Mouse (Mus musculus) v-Abl transformed pro-B cells (cell line): ENCODE measurements at regions not wholly inside any gene's neighbourhood (a gene's known extent, or its start where the extent isn't known, plus 50 kb on each side); places are given as distances from the start of the nearest gene placed in this dataset.

Source experiments
- in situ Hi-C, 2 experiments: fragments of 400-800 bp; cut with MboI; formaldehyde crosslinking; loops; one replicate each; pipeline ENCODE4 v1.15.1; 2025; ENCODE audit not compliant: unreplicated experiment in 2 of 2

DNA sequence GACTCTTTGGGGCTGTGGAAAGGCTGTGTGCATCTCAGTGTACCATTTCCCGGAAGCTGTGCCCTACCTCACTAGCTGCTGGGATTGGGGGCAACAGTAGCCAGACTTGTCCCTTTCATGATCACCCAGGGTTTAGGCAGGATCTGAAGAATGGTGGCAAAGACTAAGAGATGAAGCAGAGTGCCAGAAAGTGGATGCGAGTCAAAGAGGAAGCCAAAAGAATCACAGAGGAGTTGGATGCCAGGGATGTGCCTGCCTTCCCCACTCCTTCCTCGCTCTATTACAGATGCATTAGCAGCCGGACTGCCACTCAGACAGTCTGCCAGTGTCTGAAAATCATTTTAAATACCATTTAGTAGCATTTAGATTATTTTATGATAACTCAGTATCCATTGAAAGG is 271.5 kb upstream of the Slc24a2 start:
- in situ Hi-C loops: no loop called here

DNA sequence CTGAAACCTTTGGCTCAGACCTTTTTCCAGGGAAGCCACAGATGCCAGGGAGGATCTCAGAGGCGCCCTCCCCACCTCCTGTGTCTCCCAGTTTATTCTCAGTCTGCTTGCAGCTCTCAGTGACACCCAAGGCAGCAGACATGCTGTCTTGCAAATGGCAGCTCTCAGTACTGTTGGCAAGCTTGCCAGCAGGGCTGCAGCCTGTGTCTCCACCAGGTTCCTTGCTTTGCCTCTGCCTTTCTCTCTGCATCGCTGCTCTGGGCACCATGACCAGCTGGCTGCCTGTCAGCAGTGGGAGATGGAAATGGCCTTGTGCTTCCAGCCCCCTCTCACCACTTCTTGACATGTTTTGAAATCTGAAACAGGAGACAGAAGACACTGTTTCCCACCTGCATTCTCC is 270.2 kb upstream of the Slc24a2 start:
- in situ Hi-C loops: no loop called here

DNA sequence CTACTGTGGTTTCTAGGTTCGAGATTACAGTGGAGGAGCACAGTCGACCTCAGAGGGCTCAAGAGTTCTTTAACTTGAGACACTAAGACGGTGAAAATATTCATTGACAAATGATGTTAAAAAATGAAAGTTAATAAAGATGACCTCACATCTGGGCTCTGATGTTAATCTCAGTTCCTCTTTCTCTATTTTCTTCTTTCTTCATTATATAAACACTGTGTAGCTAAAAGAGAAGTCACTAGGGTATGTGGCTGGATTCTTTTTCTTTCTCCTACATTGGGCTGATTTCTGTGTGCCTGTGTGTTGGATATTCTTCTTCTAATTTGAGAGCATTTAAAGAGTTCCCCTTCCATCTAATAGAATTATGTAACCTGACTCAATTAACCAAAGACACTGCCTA is 257.5 kb upstream of the Slc24a2 start:
- in situ Hi-C loops: no loop called here

DNA sequence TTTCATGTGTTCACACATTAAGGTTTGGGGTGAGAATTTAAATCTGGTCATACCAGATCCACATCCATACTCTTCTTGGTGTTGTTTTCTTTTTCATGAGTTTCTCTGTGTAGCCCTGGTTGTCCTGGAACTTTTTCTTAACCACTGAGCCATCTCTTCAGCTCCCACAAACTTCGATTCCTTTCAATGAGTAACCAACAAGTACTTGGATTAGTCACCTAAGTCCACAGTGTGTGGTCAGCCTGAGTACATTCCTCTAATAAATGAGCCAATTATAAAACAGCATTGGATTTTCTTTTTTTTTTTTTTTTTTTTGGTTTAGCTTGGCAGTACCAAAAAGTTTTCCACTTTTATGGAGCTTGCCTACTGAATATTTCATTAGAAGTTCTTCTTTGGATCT is 245.3 kb upstream of the Slc24a2 start:
- in situ Hi-C loops: no loop called here

DNA sequence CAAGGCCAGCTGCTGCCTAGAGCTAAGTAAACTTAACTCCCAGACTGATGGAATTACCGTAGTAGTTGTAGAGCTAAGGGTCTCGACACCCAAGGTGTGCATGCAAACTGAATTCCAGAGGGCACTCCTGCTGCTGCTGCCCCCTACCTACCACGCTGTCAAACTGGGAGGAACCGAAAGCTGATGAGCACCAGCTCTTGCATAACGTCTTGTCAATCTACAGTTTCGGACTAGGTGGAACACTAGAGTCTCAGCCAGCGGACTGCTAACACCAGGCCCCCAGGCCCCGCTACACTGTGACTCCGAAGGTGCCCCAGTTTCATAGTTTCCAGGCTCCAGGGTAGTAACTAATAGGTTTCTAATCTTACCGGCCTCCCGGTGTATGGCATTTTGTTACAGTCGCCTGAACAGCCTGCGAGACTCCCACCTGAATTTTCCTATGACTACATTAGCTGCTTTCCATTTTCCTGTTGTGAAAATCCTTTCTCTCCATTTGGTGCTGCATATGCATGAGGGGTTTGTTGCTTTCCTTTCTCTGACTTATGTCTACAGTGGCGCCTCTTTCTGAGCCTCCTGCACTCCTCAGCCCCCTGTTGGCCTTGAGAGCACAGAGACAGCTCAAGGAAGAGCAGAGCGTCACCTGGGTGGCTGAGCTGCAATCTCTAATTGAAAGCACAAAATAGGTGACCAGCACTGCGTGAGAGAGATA is 243.2 kb upstream of the Slc24a2 start:
- in situ Hi-C loops: loop anchor here in 1 of 2 experiments (25.0 kb wide), 1 partner anchor 564 kb away; the partner anchor contains the start of gene Mllt3

DNA sequence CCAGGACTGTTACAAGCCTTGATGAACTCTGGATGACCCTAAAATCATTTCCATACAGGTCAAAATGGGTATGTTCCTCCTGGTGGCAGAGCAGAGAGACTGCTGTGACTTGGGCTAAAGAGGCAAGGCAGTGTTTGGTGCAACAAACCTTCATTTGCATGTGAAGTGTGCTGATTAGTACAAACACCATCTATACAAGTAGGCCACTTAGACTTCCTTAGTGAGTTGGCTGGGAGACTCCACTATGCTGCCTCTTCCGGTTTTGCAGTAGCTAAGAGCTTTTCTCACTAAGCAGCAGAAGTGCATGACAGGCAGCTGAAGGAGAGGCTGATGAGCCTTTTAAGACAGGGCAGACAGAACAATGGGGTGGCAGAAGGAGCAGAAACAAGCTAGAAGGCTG is 242.5 kb upstream of the Slc24a2 start:
- in situ Hi-C loops: loop anchor here in 1 of 2 experiments (25.0 kb wide), 1 partner anchor 565 kb away; the partner anchor contains the start of gene Mllt3

DNA sequence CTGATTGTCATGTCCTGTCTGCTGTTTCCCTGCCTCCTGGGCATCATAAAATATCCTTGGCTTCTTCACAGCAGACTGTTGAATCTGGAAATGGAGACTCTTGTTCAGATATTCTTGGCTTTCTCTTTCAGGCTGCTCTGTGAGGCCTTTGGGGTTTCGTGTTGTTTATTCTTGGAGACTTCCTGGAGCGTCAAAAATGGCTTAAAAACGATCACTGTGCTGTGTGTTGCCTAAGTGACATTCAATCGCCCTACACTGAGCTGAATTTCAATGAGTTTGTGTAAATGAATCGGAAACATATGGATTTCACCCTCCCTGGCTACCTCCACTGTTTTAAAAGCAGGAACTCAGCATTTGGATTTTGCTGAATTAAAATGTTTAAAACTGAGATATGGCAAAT is 241.1 kb upstream of the Slc24a2 start:
- in situ Hi-C loops: loop anchor here in 1 of 2 experiments (25.0 kb wide), 1 partner anchor 566 kb away; the partner anchor contains the start of gene Mllt3

DNA sequence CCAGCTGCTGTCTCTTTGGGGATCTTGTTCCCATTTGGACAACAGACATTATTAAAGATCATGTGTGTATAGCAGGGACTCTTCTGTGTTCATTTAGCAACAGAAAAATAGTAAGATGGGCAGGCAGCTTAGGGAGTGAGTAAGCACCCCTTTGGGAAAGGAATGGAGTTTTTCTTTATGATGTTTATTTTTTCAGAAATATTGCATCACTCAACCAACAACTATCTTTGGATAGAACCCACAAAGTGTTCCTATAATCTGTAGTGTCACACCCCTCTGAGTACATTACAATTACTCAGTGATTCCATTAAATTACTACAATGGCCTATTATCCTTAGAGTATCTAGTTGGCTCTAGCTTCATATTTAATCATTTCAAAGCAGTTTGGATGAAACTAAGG is 237.3 kb upstream of the Slc24a2 start:
- in situ Hi-C loops: loop anchor here in 1 of 2 experiments (25.0 kb wide), 1 partner anchor 570 kb away; the partner anchor contains the start of gene Mllt3

DNA sequence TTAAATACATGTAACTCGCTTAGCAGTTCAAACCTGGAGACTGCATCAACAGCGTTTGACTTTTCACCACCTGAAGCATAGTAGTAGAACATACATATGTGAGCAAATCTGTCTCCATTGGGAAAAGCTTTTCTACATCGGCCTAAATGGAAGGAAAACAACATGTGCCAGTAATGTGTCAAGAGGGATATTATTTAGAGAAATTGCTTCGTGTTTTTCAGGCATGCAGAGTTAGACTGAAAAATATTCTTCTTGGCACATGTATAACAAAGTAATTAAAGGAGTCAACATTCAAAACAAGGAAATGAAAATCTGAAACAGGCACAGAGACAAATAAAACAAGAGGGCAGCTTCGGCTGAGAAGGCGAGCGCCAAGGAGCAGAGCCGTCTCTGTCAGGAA is 236.7 kb upstream of the Slc24a2 start:
- in situ Hi-C loops: loop anchor here in 1 of 2 experiments (25.0 kb wide), 1 partner anchor 570 kb away; the partner anchor contains the start of gene Mllt3

DNA sequence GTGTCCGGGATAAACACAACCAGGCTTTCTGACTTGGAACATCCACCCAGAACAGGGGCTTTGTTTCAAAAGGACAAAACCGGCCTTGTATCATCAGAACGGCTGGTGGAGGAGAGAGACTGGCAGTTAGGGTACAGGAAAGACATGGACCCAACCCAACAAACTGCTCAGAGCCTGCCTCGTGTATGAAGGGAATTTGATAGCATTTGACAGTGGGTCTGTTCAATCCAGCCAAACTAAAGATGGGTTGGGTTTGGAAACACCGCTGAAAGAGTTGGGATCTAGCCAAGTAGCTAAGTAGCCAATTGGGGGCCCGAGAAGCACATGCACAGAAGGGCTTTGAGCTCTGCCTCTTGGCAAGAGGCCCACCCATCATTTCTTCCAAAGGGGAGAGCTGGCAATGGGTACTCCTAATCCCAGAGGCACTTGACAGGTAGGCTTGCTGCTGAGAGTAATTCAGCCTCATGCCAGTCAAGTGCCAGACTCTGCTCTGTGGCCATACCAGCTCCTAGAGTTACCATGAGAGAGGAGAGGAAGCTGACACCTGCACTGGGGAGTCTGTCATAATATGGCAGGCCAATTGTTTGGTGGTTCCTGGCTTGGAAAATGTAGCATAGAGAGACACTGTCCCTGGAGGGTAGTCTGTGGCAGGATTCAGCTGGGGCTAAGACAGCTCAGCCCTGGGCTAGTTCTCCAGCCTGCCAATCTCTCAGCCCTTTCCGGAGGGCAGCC is 231.1 kb upstream of the Slc24a2 start:
- in situ Hi-C loops: loop anchor here in 1 of 2 experiments (25.0 kb wide), 1 partner anchor 576 kb away; the partner anchor contains the start of gene Mllt3

DNA sequence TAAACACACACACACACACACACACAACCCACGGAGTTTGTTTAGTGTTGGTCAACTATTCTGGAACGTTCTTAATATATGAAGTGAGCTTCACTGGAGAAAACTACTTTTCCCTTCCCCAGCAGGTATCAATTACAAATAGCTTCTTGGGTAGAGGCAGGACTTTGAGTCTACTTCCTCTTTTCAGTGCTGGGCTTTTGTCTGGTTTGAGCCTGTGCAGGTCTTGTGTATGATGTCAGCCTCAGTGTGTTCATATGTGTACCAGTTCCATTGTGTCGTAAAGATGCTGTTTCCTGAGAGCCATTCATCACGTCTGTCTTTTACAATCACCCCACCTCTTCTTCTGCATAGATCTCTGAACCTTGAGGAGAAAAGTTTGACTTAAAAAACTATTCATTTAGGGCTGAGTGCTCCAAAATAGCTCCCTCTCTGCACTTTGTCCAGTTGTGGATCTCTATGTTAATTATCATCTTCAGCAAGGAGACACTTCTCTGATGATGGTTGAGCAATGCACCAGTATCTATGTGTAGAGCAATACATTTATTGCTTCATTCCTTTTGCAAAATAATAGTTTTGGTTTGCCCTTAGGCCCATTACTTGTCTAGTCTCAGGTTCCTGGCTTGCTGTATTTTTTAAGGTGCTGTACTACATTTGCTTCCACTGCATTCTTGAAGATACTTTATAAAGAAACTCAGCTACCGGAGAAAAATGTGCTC is 225.7 kb upstream of the Slc24a2 start:
- in situ Hi-C loops: loop anchor here in 1 of 2 experiments (5.0 to 25.0 kb wide), 2 partner anchors 89 to 581 kb away; partner anchors contain the start of gene Mllt3

DNA sequence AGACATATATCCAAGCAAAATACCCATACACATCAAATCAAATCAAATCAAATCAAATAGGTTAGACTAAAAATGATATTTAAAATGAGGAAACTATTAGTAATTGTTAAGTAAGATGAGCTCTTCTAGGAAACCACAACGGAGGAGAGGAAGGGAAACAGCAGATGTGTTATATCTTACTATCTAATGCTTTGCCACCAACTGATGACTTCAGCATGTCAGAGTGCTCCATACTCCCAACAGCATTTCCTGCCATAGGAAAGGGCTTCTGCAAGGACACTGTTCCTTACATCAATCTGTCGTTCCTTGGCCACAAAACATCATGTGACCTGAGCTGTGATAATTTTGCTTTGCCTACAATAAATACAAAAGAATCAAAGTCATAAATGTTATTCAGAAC is 221.8 kb upstream of the Slc24a2 start:
- in situ Hi-C loops: loop anchor here in 1 of 2 experiments (25.0 kb wide), 1 partner anchor 585 kb away; the partner anchor contains the start of gene Mllt3

DNA sequence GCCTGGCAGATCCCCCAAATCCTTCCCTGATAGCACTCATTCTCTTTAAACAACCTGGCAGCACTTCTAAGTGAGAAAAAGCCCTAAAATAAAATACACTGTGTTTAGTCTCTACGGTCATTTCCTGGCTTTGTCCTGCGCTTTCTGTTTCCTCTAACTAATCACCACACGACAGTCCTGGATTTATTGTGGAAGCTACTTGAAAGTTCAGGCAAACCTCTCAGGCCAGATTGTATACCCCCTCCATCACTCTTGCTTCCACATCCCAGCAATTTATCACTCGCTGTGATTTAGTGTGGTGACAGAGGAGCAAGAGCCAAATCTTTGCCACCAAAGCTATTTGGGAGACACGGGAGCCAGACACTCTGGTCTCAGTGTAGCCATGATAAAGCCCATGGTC is 221.0 kb upstream of the Slc24a2 start:
- in situ Hi-C loops: loop anchor here in 1 of 2 experiments (25.0 kb wide), 1 partner anchor 586 kb away; the partner anchor contains the start of gene Mllt3

DNA sequence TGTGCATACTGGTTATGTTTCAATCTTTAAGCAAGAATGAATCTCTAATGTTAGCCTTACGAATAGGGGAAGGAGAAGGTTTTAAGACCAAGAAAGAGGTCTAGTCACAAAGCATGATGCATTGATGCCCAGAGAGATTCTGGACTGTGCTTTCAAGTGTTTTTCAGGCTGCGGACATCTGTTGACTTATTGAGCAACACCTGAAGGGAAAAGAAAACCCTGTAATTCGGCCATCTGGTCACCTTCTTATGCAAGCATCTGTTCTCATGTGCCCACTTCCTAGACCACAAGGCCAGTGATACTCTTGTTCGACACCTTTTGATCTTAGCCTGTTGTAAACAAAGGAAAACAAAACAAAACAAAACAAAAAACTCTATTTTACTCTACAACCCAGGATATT is 218.1 kb upstream of the Slc24a2 start:
- in situ Hi-C loops: no loop called here

DNA sequence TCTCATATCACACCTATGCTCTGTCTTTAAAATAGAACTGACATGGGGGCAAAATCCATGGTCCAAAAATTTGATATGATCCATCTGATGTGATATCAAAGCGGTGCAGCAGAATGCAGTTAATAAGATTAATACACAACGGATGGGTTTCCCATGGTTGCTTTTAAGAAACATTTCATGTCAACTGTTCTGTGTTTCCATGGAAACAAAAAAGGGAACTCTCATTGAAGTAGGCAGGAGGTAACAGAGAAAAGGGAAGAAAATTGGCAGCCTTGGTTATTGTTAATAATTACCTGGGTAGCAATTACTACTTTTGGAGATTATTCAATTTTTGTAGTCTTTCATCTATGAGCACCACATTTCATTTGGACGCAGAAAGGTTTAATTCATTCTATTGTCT is 216.6 kb upstream of the Slc24a2 start:
- in situ Hi-C loops: no loop called here

DNA sequence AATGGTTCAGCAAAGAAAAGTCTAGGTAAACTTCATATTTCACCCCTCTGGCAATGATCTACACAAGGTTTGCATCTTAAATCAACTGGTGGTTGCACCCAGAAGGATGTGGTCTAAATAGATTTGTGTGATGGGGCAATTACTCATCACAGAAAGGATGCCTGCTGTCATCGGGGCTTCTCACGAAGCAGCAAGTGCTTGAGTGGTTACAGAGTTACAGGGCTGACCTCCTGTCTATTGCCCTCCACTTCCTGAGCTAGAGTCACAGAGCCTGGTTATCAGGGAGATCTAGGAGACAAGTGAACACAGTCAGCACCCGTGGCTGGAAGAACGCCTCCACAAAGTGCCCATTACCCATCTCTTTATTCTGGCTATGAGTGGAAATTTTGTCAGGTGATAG is 203.9 kb upstream of the Slc24a2 start:
- in situ Hi-C loops: no loop called here

DNA sequence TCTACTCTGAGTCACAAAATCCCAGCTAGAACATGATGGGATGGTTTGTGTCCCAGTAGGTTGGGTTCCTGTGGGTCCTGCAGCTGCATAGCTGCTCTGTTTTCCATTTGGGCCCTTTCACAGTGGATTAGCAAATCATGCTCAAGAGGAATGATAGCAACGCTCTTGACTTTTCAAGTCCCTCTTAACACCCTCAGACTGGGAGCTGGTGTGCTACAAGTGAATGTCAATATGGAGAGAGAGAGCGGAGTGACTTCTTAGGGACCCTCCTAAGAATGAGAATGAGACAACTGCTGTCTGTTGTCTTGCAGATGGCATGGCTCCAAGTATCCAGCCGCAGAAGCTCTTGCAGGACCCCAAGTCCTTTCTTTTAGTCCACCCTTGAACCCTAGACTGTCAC is 198.1 kb upstream of the Slc24a2 start:
- in situ Hi-C loops: no loop called here

DNA sequence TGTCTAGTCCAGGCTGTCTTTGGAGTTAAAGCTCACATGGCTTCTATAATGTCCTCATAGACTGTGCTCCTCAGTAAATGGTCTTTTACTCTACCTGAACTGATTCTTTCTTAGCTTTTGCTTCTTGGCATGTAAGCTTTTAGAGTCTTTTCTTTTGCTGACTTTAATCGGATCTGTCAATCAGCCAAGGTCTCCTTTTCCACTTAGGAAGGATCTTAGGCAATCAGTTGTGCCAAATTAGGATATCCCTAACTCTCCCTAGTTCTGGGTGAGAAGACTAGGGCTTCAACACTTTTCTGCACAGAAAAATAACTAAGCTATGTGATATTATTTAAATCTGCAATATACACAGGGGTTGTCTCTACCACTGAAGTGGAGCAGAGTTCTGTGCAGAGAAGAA is 193.8 kb upstream of the Slc24a2 start:
- in situ Hi-C loops: no loop called here

DNA sequence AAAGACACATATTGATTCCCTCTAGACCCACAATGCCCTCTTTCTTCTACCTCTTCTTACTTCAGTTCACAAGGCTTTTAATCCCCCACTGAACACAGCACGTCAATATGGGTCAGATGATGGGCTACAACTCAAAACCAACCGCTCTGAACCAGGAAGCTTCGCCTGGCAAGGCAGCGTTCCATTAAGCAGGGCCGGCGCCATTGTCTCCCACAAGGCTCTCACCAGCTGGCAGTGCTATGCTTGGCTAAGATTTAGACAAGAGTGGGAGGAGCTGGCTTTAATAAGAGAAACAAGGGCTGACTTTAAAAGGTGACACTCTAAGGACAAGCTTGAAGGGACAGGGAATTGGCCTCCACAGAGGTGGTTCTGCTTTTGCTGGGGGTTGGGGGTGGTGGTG is 192.3 kb upstream of the Slc24a2 start:
- in situ Hi-C loops: no loop called here

DNA sequence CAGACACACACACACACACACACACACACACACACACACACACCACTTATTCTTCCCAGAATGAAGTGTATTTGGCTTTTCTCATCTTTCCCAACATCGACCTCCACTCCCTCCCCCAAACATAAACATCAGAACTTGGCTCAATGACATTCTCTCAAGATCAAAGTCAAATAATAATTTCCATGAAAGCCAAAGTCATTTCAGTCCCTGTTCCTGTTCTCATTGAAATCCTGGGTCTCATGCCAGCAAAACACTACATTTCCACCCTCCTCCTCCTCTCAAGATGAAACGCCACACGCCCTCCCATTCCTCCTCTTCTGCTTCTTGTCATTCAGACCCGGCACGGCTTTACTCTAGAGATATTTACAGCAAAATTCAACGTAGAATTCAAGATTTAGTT is 173.1 kb upstream of the Slc24a2 start:
- in situ Hi-C loops: no loop called here

DNA sequence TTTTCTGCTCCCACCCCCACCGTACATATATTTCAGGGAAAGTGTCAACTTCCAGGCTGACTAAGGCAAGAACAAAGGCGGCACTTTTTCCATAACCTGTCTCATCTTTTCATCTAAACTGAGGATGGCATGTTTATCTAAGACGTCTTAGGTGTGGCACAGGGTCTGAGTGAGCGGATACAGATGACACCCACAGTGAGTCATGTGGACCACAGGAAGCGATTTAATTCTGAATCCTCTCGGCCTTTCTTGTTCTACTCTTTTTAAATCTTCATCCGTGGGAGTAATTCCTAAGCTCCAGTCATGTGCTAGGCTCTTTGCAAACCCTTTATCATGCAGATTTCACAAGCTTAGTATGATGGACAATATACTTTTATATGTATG is 171.9 kb upstream of the Slc24a2 start:
- in situ Hi-C loops: no loop called here
